Mouse (Mus musculus) midbrain, embryonic 11.5 days (tissue): ENCODE measurements around the gene Itgad. TPM values are rescaled to one million over a fixed set of nuclear protein-coding genes. Genes with fewer than 3 reads are reported as not detected.

Experiments used
- ATAC-seq: fragments of 200-750 bp; cut with Nextera tagmentation; 2 replicates; pipeline ENCODE4 v1.8.0; 2017; ENCODE audit warnings: moderate TSS enrichment, moderate library complexity; ENCODE audit not compliant: low FRiP score
- DNase-seq: peaks from one replicate; pipeline ENCODE4 v3.0.0; 2015; ENCODE audit warnings: low spot score; ENCODE audit errors: missing footprints
- H3K27ac ChIP-seq: fragments of 300-500 bp; sonication (generic); 2 replicates; pipeline ENCODE4 v1.5.1; 2014; ENCODE audit warnings: low read depth, low read length
- H3K27me3 ChIP-seq: fragments of 300-500 bp; sonication (generic); 2 replicates; pipeline ENCODE4 v1.6.1; 2014; ENCODE audit warnings: mild to moderate bottlenecking, low read length, moderate library complexity, mixed read lengths; ENCODE audit not compliant: control insufficient read depth, insufficient read depth
- H3K36me3 ChIP-seq: fragments of 300-500 bp; sonication (generic); 2 replicates; pipeline ENCODE4 v1.6.1; 2014; ENCODE audit warnings: mild to moderate bottlenecking, low read length, moderate library complexity, mixed read lengths; ENCODE audit not compliant: control insufficient read depth, insufficient read depth
- H3K4me1 ChIP-seq: fragments of 300-500 bp; sonication (generic); 2 replicates; pipeline ENCODE4 v1.6.1; 2014; ENCODE audit warnings: low read length; ENCODE audit not compliant: control insufficient read depth, insufficient read depth
- H3K4me2 ChIP-seq: fragments of 300-500 bp; sonication (generic); 2 replicates; pipeline ENCODE4 v1.6.1; 2014; ENCODE audit warnings: mild to moderate bottlenecking, moderate library complexity
- H3K4me3 ChIP-seq: fragments of 300-500 bp; sonication (generic); 2 replicates; pipeline ENCODE4 v1.5.1; 2014; ENCODE audit warnings: low read depth, low read length
- H3K9ac ChIP-seq: fragments of 300-500 bp; sonication (generic); 2 replicates; pipeline ENCODE4 v1.6.1; 2014; ENCODE audit warnings: low read length
- H3K9me3 ChIP-seq: fragments of 300-500 bp; sonication (generic); 2 replicates; pipeline ENCODE4 v1.6.1; 2016; ENCODE audit warnings: low read length; ENCODE audit not compliant: control insufficient read depth
- WGBS: fragments of 180-500 bp; shearing (Covaris S2); extraction: QIAGEN DNeasy Blood & Tissue Kit; methylation state at CpG from one replicate; pipeline ENCODE4 v1.1.7; 2014; 5-methylcytosine and 5-hydroxymethylcytosine counted together
- polyA plus RNA-seq: library from polyadenylated mRNA; unstranded; fragments of >200 nt; fragmentation: Nextera tagmentation; extraction: Ambion mirVana; gene quantifications from 2 replicates; pipeline ENCODE4 v1.2.1, GENCODE M21; 2014

Gene Itgad
- polyA plus RNA-seq, 1 experiment from 2014 or later, result not detected

DNA sequence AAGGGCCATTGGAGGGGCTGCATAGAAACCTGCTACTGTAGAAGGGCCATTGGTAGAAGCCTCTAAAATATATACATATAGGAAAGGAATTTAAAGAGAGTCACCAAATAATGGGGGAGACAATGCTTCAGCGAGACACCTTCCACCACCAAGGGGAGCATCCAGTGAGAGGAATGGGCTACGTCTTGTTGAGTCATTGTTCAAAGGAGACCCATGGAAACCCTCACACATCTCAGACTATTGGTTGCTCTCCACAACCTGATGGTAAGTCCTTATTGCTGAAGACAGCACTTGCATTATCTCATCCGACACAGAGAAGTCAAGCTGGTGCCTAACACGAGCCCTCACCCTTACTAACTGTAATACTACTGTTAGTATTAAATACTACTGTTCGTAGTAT, 101.6 kb downstream of the Itgad start:
- no peak overlapping the region for H3K27ac ChIP-seq
- peaks cover 7% of the 10 kb centered on the region for H3K4me1 ChIP-seq
- no peaks in the 10 kb centered on the region for H3K36me3 ChIP-seq
- H3K9ac ChIP-seq, result no peak overlapping the region
- ATAC-seq (no peak), DNase-seq (peak; percentile 62)
- H3K27me3 ChIP-seq, result no peaks in the 10 kb centered on the region; the same call in 1 of the 2 replicates
- H3K4me2 ChIP-seq, result no peak overlapping the region
- no peak overlapping the region for H3K4me3 ChIP-seq
- H3K9me3 ChIP-seq, result no peaks in the 10 kb centered on the region
- WGBS, result 90% methylated on average over 5 of the region's 5 CpGs

GRCm38 (mm10) chr7:128256783-128257334, 102.7 kb downstream of the Itgad start:
- H3K4me1 ChIP-seq, result peaks cover 7% of the 10 kb centered on the region
- H3K27ac ChIP-seq, result no peak overlapping the region
- H3K4me2 ChIP-seq, result no peak overlapping the region
- DNase-seq, result no peak
- no peak for ATAC-seq
- H3K9me3 ChIP-seq, result no peaks in the 10 kb centered on the region
- H3K4me3 ChIP-seq, result no peak overlapping the region
- 75% methylated on average over 5 of the region's 5 CpGs for WGBS
- H3K36me3 ChIP-seq, result no peaks in the 10 kb centered on the region
- H3K9ac ChIP-seq, result no peak overlapping the region
- H3K27me3 ChIP-seq, result no peaks in the 10 kb centered on the region; the same call in 1 of the 2 replicates

DNA sequence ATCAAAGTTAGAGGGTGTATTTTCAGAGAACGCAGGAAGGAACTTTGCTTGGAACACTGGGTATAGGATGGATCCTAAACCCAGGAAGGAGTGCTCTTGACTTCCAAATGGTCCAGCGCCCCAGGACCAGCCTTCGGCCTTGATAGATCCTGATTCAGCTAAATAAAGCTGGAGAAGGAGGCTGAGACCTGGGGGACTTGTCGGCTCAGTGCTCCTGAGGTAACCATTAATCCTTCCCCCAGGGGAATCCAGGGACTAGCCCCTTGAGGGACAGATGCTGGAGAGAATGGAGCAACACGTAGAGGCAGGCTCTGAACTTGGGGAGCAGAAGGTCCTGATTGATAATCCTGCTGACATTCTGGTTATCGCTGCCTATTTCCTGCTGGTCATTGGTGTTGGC, 111.2 kb downstream of the Itgad start, which contains the start of gene Slc5a2:
TSS of gene Slc5a2 (plus strand) at position 247 of the 400 bp plus-strand sequence.
- Histone ChIP-seq H3K4me3 (no peak within 1 kb of the TSS), H3K27ac (no peak within 1 kb of the TSS), H3K27me3 (no peaks in the 10 kb centered on the region), H3K36me3 (no peaks in the 10 kb centered on the region), H3K4me2 (no peak within 1 kb of the TSS), H3K4me1 (no peaks in the 10 kb centered on the region), H3K9me3 (no peaks in the 10 kb centered on the region), H3K9ac (no peak within 1 kb of the TSS)
- DNase-seq (no peak), ATAC-seq (no peak)
- 82% methylated on average over 6 of the region's 6 CpGs for WGBS

DNA sequence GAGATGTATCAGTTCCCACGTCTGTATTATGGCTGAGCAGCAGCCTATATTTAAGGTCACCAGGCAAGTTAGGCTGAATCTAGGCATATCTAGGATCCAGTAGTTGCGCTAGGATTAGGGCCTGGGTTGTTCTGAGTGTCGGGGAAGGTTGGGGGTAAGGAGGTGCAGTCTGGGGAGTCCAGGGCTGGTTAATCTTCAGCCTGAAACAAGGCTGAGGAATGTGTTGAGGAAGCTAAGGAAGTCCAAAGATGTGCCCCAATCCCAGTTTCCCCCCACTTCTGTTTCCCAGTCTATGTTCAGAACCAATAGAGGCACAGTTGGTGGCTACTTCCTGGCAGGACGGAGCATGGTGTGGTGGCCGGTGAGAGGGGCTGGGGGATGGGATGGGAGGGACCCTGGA, 111.9 kb downstream of the Itgad start:
- H3K4me1 ChIP-seq, result no peaks in the 10 kb centered on the region
- no peak overlapping the region for H3K4me2 ChIP-seq
- H3K27ac ChIP-seq, result no peak overlapping the region
- H3K9ac ChIP-seq, result no peak overlapping the region
- ATAC-seq, result no peak
- DNase-seq, result no peak
- H3K4me3 ChIP-seq, result no peak overlapping the region
- H3K27me3 ChIP-seq, result no peaks in the 10 kb centered on the region
- WGBS, result 84% methylated on average over 5 of the region's 5 CpGs
- no peaks in the 10 kb centered on the region; the same call in 1 of the 2 replicates for H3K36me3 ChIP-seq
- H3K9me3 ChIP-seq, result no peaks in the 10 kb centered on the region

DNA sequence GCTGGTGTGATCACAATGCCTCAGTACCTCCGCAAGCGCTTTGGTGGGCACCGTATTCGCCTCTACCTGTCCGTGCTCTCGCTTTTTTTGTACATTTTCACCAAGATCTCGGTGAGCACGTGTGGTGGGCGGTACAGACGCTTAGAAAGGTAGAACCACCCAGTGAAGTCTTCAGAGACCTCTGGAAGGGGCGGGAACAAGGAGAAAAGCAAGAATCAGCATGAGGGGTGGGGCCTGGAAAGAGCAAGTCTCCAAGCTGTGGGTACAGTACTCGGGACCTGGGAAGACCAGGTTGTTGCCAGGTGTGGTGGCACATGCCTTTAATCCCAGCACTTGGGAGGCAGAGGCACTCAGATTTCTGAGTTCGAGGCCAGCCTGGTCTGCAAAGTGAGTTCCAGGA, 113.2 kb downstream of the Itgad start:
- H3K4me3 ChIP-seq, result no peak overlapping the region
- no peak overlapping the region for H3K27ac ChIP-seq
- H3K9me3 ChIP-seq, result no peaks in the 10 kb centered on the region
- ATAC-seq, result no peak
- H3K4me1 ChIP-seq, result no peaks in the 10 kb centered on the region
- DNase-seq, result no peak
- no peaks in the 10 kb centered on the region for H3K27me3 ChIP-seq
- WGBS, result 70% methylated on average over 13 of the region's 13 CpGs
- peaks cover 5% of the 10 kb centered on the region for H3K36me3 ChIP-seq
- H3K9ac ChIP-seq, result no peak overlapping the region
- H3K4me2 ChIP-seq, result no peak overlapping the region

DNA sequence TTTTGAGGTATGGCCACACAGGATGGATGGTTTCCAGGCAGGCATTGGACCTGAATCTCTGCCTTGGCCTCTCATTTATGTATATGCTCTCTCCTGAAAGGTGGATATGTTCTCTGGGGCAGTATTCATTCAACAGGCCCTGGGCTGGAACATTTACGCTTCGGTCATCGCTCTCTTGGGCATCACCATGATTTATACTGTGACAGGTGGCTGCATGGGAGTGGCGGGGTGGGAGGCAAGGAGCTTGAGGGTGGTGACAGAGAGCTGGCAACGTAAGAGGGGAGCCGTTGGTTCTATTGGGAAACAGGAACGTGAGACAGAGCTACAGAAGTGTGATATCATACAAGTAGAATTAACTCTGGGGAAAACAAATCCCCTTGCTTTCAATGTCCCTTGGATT, 113.6 kb downstream of the Itgad start:
- H3K9me3 ChIP-seq, result no peaks in the 10 kb centered on the region
- H3K27me3 ChIP-seq, result no peaks in the 10 kb centered on the region
- H3K9ac ChIP-seq, result no peak overlapping the region
- H3K36me3 ChIP-seq, result peaks cover 6% of the 10 kb centered on the region
- no peak for ATAC-seq
- peak; percentile 47 for DNase-seq
- H3K4me3 ChIP-seq, result no peak overlapping the region
- no peak overlapping the region for H3K27ac ChIP-seq
- 88% methylated on average over 7 of the region's 7 CpGs for WGBS
- H3K4me2 ChIP-seq, result no peak overlapping the region
- no peaks in the 10 kb centered on the region for H3K4me1 ChIP-seq

DNA sequence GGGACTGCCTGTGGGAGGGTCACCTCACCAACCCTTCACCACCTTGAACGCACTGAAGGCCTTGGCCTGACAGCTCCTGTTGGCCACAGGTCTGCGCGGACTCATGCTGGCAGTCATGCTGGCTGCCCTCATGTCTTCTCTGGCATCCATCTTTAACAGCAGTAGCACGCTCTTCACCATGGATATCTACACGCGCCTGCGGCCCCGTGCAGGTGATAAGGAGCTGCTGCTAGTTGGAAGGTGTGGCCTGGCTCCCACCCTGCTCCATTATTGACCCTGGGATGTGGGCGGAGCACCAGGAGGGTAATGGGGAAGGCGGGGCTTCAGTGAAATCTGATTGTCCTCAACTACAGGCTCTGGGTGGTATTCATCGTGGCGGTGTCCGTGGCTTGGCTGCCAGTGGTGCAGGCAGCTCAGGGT, 116.3 kb downstream of the Itgad start:
- Histone ChIP-seq H3K27ac (no peak overlapping the region), H3K27me3 (no peaks in the 10 kb centered on the region), H3K4me1 (no peaks in the 10 kb centered on the region), H3K4me3 (no peak overlapping the region), H3K9ac (no peak overlapping the region), H3K4me2 (no peak overlapping the region), H3K9me3 (no peaks in the 10 kb centered on the region), H3K36me3 (peaks cover 6% of the 10 kb centered on the region)
- WGBS, result 62% methylated on average over 13 of the region's 13 CpGs
- ATAC-seq (peak; percentile 58; the same call in 1 of the 2 replicates), DNase-seq (peak; percentile 79)

DNA sequence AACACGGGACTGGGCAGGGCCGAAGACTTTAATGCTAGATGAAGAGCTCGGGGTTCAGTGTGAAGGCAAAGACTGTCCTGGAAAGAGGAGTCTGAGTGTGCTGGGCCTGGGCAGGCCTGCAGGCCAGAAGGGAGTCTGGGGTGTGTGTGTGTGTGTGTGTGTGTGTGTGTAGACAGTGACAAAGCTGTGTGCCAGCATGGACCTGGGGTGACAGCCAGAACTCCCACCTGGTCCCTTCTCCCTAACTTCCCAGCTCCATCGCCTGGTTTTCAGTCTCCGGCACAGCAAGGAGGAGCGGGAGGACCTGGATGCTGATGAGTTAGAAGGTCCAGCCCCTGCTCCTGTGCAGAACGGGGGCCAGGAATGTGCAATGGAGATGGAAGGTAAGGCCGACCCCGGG, 117.3 kb downstream of the Itgad start:
- no peak overlapping the region for H3K27ac ChIP-seq
- no peaks in the 10 kb centered on the region for H3K4me1 ChIP-seq
- WGBS, result 93% methylated on average over 9 of the region's 9 CpGs
- DNase-seq (no peak), ATAC-seq (no peak)
- no peaks in the 10 kb centered on the region for H3K9me3 ChIP-seq
- H3K4me2 ChIP-seq, result no peak overlapping the region
- peaks cover 6% of the 10 kb centered on the region for H3K36me3 ChIP-seq
- H3K27me3 ChIP-seq, result no peaks in the 10 kb centered on the region
- H3K4me3 ChIP-seq, result no peak overlapping the region
- no peak overlapping the region for H3K9ac ChIP-seq
